Mouse (Mus musculus): ENCODE results near the gene Samd1. TPM values are rescaled to one million over a fixed set of nuclear protein-coding genes. Genes with fewer than 3 reads are reported as not detected.

Gene Samd1
- polyA plus RNA-seq, 1 experiment, result 37.5 TPM

- Histone ChIP-seq H3K4me1 (ENCODE audit: control insufficient read depth) (peaks cover 71% of the 10 kb centered on the region), H3K9me3 (ENCODE audit: control insufficient read depth, low read length) (peaks cover 4% of the 10 kb centered on the region; the same call in 1 of the 2 replicates), H3K4me3 (replicated peaks) (peak overlapping the region; percentile 91), H3K36me3 (ENCODE audit: control insufficient read depth) (peaks cover 60% of the 10 kb centered on the region), H3K27me3 (ENCODE audit: control insufficient read depth) (no peaks in the 10 kb centered on the region)
- TF ChIP-seq GATA1 (IDR thresholded peaks at IDR 0.05; ENCODE audit: low read length), result no peak
- no peak for TF ChIP-seq TAL1 (IDR thresholded peaks at IDR 0.05; ENCODE audit: low read length)
Measured at GRCm38 (mm10) chr8:83996567-83997505, 636 bp upstream of the Samd1 start.

GRCm38 (mm10) chr8:83998231-83999056, 972 bp downstream of the Samd1 start:
- TF ChIP-seq TAL1 (IDR thresholded peaks at IDR 0.05; ENCODE audit: low read length), result no peak
- TF ChIP-seq GATA1 (IDR thresholded peaks at IDR 0.05; ENCODE audit: low read length), result no peak
- H3K9me3 ChIP-seq (ENCODE audit: control insufficient read depth, low read length), result peaks cover 4% of the 10 kb centered on the region; the same call in 1 of the 2 replicates
- peak overlapping the region; percentile 91 for H3K4me3 ChIP-seq (replicated peaks)
- peaks cover 70% of the 10 kb centered on the region for H3K36me3 ChIP-seq (ENCODE audit: control insufficient read depth)
- no peaks in the 10 kb centered on the region for H3K27me3 ChIP-seq (ENCODE audit: control insufficient read depth)
- H3K4me1 ChIP-seq (ENCODE audit: control insufficient read depth), result peaks cover 64% of the 10 kb centered on the region

- TF ChIP-seq TAL1 (IDR thresholded peaks at IDR 0.05; ENCODE audit: low read length) (no peak), GATA1 (IDR thresholded peaks at IDR 0.05; ENCODE audit: low read length) (no peak)
- Histone ChIP-seq H3K4me3 (replicated peaks) (peak overlapping the region; percentile 91), H3K36me3 (ENCODE audit: control insufficient read depth) (peaks cover 73% of the 10 kb centered on the region), H3K9me3 (ENCODE audit: control insufficient read depth, low read length) (peaks cover 4% of the 10 kb centered on the region; the same call in 1 of the 2 replicates), H3K27me3 (ENCODE audit: control insufficient read depth) (no peaks in the 10 kb centered on the region), H3K4me1 (ENCODE audit: control insufficient read depth) (peaks cover 65% of the 10 kb centered on the region)
Measured at GRCm38 (mm10) chr8:83999057-83999705, 1.7 kb downstream of the Samd1 start.

GRCm38 (mm10) chr8:83999825-84000224, 2.4 kb downstream of the Samd1 start:
- H3K4me3 ChIP-seq (replicated peaks), result peak overlapping the region; percentile 91
- H3K36me3 ChIP-seq (ENCODE audit: control insufficient read depth), result peaks cover 69% of the 10 kb centered on the region
- H3K27me3 ChIP-seq (ENCODE audit: control insufficient read depth), result no peaks in the 10 kb centered on the region
- TF ChIP-seq TAL1 (IDR thresholded peaks at IDR 0.05; ENCODE audit: low read length) (no peak), GATA1 (IDR thresholded peaks at IDR 0.05; ENCODE audit: low read length) (no peak)
- H3K9me3 ChIP-seq (ENCODE audit: control insufficient read depth, low read length), result peaks cover 4% of the 10 kb centered on the region; the same call in 1 of the 2 replicates
- peaks cover 68% of the 10 kb centered on the region for H3K4me1 ChIP-seq (ENCODE audit: control insufficient read depth)

GRCm38 (mm10) chr8:84001281-84002000, 4.0 kb downstream of the Samd1 start, which contains the start of gene 1700067K01Rik:
Gene 1700067K01Rik, plus strand, starts transcription at chr8:84001502.
- no peak for TF ChIP-seq TAL1 (IDR thresholded peaks at IDR 0.05; ENCODE audit: low read length)
- TF ChIP-seq GATA1 (IDR thresholded peaks at IDR 0.05; ENCODE audit: low read length), result no peak
- Histone ChIP-seq H3K36me3 (ENCODE audit: control insufficient read depth) (peaks cover 61% of the 10 kb centered on the region), H3K4me3 (replicated peaks) (no peak within 1 kb of the TSS), H3K27me3 (ENCODE audit: control insufficient read depth) (no peaks in the 10 kb centered on the region), H3K9me3 (ENCODE audit: control insufficient read depth, low read length) (peaks cover 4% of the 10 kb centered on the region; the same call in 1 of the 2 replicates), H3K4me1 (ENCODE audit: control insufficient read depth) (peaks cover 61% of the 10 kb centered on the region)

GRCm38 (mm10) chr8:84002957-84003611, 5.6 kb downstream of the Samd1 start:
- peaks cover 58% of the 10 kb centered on the region for H3K4me1 ChIP-seq (ENCODE audit: control insufficient read depth)

GRCm38 (mm10) chr8:84003612-84004246, 6.3 kb downstream of the Samd1 start:
- Histone ChIP-seq H3K4me1 (ENCODE audit: control insufficient read depth) (peaks cover 53% of the 10 kb centered on the region), H3K9me3 (ENCODE audit: control insufficient read depth, low read length) (peaks cover 4% of the 10 kb centered on the region; the same call in 1 of the 2 replicates), H3K4me3 (replicated peaks) (peak overlapping the region; percentile 65), H3K36me3 (ENCODE audit: control insufficient read depth) (peaks cover 57% of the 10 kb centered on the region), H3K27me3 (ENCODE audit: control insufficient read depth) (peaks cover 5% of the 10 kb centered on the region)
- no peak for TF ChIP-seq TAL1 (IDR thresholded peaks at IDR 0.05; ENCODE audit: low read length)
- TF ChIP-seq GATA1 (IDR thresholded peaks at IDR 0.05; ENCODE audit: low read length), result no peak

More at GRCm38 (mm10) chr8:84002957-84003611, 5.6 kb downstream of the Samd1 start:
- Histone ChIP-seq H3K4me3 (replicated peaks) (no peak overlapping the region), H3K27me3 (ENCODE audit: control insufficient read depth) (no peaks in the 10 kb centered on the region), H3K36me3 (ENCODE audit: control insufficient read depth) (peaks cover 61% of the 10 kb centered on the region), H3K9me3 (ENCODE audit: control insufficient read depth, low read length) (peaks cover 4% of the 10 kb centered on the region; the same call in 1 of the 2 replicates)
- TF ChIP-seq TAL1 (IDR thresholded peaks at IDR 0.05; ENCODE audit: low read length), result no peak
- no peak for TF ChIP-seq GATA1 (IDR thresholded peaks at IDR 0.05; ENCODE audit: low read length)
